ENCODE assay signal across 24 mouse cellular contexts in genomic region chr7:95254913-95255312, GRCm38 (mm10).
"Had no signal": no experiment of that assay in that cellular context is flagged by ENCODE, and none has a peak within 500 bp of the region (broad histone marks: within the 10 kb centered on the region; RNA-seq: fewer than 3 reads in every experiment).

No protein-coding gene starts in this region.

- H3K27ac ChIP-seq: layer of hippocampus, adult 2 months; left cerebral cortex, adult 2 months; limb, embryonic 12.5 days; limb, embryonic 15.5 days; liver, embryonic 14.5 days; macrophage; midbrain, embryonic 12.5 days; stomach, postnatal 0 days had no signal

- H3K36me3 ChIP-seq: limb, embryonic 12.5 days; limb, embryonic 15.5 days; midbrain, embryonic 12.5 days had no signal

- H3K4me1 ChIP-seq: limb, embryonic 12.5 days; limb, embryonic 15.5 days; midbrain, embryonic 12.5 days had no signal

- H3K4me2 ChIP-seq: limb, embryonic 12.5 days; limb, embryonic 15.5 days; liver, embryonic 11.5 days; lung, embryonic 14.5 days; midbrain, embryonic 12.5 days had no signal

- H3K4me3 ChIP-seq: layer of hippocampus, adult 2 months; left cerebral cortex, adult 2 months; limb, embryonic 12.5 days; limb, embryonic 15.5 days; midbrain, embryonic 12.5 days had no signal

- H3K27me3 ChIP-seq: limb, embryonic 12.5 days; limb, embryonic 15.5 days; midbrain, embryonic 12.5 days had no signal

- ATAC-seq: liver, postnatal 0 days; lung, postnatal 0 days had no signal

- H3K9ac ChIP-seq: limb, embryonic 12.5 days; limb, embryonic 15.5 days; liver, embryonic 14.5 days; liver, postnatal 0 days; lung, embryonic 14.5 days; midbrain, embryonic 12.5 days had no signal

- DNase-seq: kidney, adult 18-20 months; kidney, adult 9 months; kidney, postnatal 14 days; kidney, postnatal 4 days; layer of hippocampus, postnatal 36 days; left cerebral cortex, postnatal 4 days; liver, postnatal 0 days; lung, embryonic 14.5 days; right cerebral cortex, adult 18-20 months; right cerebral cortex, postnatal 14 days; right cerebral cortex, postnatal 4 days; thymus, adult 2 months; thymus, postnatal 14 days; thymus, postnatal 4 days had no signal

- H3K9me3 ChIP-seq: limb, embryonic 12.5 days; limb, embryonic 15.5 days; midbrain, embryonic 12.5 days had no signal
